Mouse (Mus musculus) forebrain, embryonic 11.5 days (tissue): ENCODE data around the gene Gm20388. TPM values are rescaled to one million over a fixed set of nuclear protein-coding genes. Genes with fewer than 3 reads are reported as not detected.

Source experiments
- ATAC-seq: fragments of 200-750 bp; cut with Nextera tagmentation; replicated peaks from 2 replicates; pipeline ENCODE4 v1.8.0; 2017; ENCODE audit warnings: moderate TSS enrichment; ENCODE audit not compliant: low FRiP score
- DNase-seq: peaks from one replicate; pipeline ENCODE4 v3.0.0-alpha.2; 2017; ENCODE audit warnings: low spot score
- H3K27ac ChIP-seq: fragments of 300-500 bp; sonication (generic); 2 replicates; pipeline ENCODE4 v1.5.1; 2014; ENCODE audit warnings: low read depth, low read length
- H3K27me3 ChIP-seq: fragments of 300-500 bp; sonication (generic); 2 replicates; pipeline ENCODE4 v1.6.1; 2014; ENCODE audit warnings: mild to moderate bottlenecking, low read length, mixed read lengths; ENCODE audit not compliant: control insufficient read depth, insufficient read depth
- H3K36me3 ChIP-seq: fragments of 300-500 bp; sonication (generic); 2 replicates; pipeline ENCODE4 v1.6.1; 2014; ENCODE audit warnings: mild to moderate bottlenecking, low read length, moderate library complexity, mixed read lengths; ENCODE audit not compliant: control insufficient read depth, insufficient read depth
- H3K4me1 ChIP-seq: fragments of 300-500 bp; sonication (generic); replicated peaks from 2 replicates; pipeline ENCODE4 v1.6.1; 2014; ENCODE audit warnings: low read length, mixed read lengths; ENCODE audit not compliant: control insufficient read depth, insufficient read depth
- H3K4me2 ChIP-seq: fragments of 300-500 bp; sonication (generic); 2 replicates; pipeline ENCODE4 v1.6.1; 2014; ENCODE audit warnings: low read depth, mild to moderate bottlenecking, low read length, moderate library complexity, mixed read lengths; ENCODE audit not compliant: severe bottlenecking
- H3K4me3 ChIP-seq: fragments of 300-500 bp; sonication (generic); 2 replicates; pipeline ENCODE4 v1.5.1; 2014; ENCODE audit warnings: low read depth, low read length
- H3K9ac ChIP-seq: fragments of 300-500 bp; sonication (generic); 2 replicates; pipeline ENCODE4 v1.6.1; 2014; ENCODE audit warnings: low read length
- H3K9me3 ChIP-seq: fragments of 300-500 bp; sonication (generic); 2 replicates; pipeline ENCODE4 v1.6.1; 2016; ENCODE audit warnings: low read length, mixed read lengths; ENCODE audit not compliant: control insufficient read depth
- WGBS: fragments of 180-500 bp; shearing (Covaris S2); extraction: QIAGEN DNeasy Blood & Tissue Kit; methylation state at CpG from one replicate; pipeline ENCODE4 v1.1.7; 2014; 5-methylcytosine and 5-hydroxymethylcytosine counted together
- polyA plus RNA-seq: library from polyadenylated mRNA; unstranded; fragments of >200 nt; fragmentation: Nextera tagmentation; extraction: Ambion mirVana; gene quantifications from 2 replicates; pipeline ENCODE4 v1.2.1, GENCODE M21; 2014

Gm20388 gene
- polyA plus RNA-seq, 1 experiment from 2014 or later: not detected

DNA sequence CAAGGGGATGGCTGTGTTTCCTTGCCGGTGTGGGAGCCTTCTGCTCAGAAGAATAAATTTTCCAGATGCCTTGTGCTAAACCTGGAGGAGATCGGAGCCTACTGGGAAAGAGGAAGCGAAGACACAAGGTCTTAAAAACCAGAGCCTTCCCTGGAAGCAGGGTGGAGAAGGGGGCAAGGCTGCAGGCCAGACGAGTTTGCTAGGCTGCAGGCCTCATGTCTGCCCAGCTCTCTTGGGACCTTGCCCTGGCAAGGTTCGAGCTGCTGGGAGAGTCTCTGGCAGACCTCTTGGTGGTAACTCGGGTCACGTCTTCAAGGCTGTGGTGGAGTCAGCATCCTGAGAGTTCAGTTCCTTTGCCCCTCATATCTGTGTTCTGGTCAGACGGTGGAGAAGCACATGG, 324.2 kb downstream of the Gm20388 start:
- WGBS: 83% methylated on average over 8 of the region's 8 CpGs
- Histone ChIP-seq H3K9ac (no peak overlapping the region), H3K4me3 (no peak overlapping the region), H3K27me3 (peaks cover 6% of the 10 kb centered on the region), H3K27ac (no peak overlapping the region), H3K36me3 (no peaks in the 10 kb centered on the region), H3K9me3 (no peaks in the 10 kb centered on the region; the same call in 1 of the 2 replicates), H3K4me1 (peaks cover 40% of the 10 kb centered on the region), H3K4me2 (no peak overlapping the region)
- DNase-seq: no peak
- no peak for ATAC-seq

DNA sequence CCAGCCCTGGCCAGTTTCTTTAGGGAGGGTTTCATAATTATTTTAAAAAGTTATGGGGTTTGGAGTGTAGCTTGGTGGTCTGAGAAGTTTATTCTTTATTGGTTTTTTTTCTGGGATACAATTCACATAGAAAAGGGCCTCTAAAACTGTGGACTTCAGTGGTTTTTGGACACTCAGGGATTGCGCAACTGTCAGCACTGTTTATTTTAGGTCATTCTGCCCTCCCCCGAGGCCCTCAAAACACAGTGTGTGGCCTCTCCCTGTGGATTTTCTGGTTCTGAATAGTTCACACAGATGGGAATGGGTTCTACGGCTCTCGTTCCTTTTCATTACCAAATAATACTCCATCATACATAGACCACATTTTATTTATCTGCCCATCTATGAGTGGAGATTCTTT, 332.6 kb downstream of the Gm20388 start:
- no peaks in the 10 kb centered on the region; the same call in 1 of the 2 replicates for H3K36me3 ChIP-seq
- H3K27me3 ChIP-seq: no peaks in the 10 kb centered on the region
- no peaks in the 10 kb centered on the region for H3K4me1 ChIP-seq
- no peak overlapping the region for H3K4me3 ChIP-seq
- H3K9me3 ChIP-seq: no peaks in the 10 kb centered on the region; the same call in 1 of the 2 replicates
- H3K4me2 ChIP-seq: no peak overlapping the region
- 94% methylated on average over 4 of the region's 4 CpGs for WGBS
- DNase-seq: no peak
- H3K27ac ChIP-seq: no peak overlapping the region
- no peak for ATAC-seq
- H3K9ac ChIP-seq: no peak overlapping the region

DNA sequence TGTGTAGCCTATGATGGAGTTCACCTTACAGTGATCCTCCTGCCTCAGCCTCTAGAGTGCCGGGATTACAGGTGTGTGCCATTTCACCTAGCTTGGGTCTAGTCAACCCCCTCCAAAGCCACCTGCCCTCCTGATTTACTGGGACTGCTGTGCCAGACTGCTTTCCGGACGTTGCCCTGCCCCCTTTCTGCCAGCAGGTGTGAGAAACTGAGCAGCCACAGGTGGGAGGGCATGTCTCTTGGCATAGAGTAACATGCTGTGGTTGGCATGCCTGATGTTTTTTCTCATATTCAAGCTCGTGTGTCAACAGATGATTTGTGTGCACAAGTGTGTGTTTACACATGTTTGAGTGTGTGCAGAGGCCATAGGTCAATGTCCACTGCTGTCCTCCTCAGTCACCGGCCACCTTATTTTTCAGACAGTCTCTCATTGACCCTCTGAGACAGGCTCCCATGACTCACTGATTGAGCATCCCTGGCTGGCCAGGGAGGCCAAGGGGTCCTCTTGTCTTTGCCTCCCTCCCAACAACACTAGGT, 333.3 kb downstream of the Gm20388 start:
- no peak for ATAC-seq
- Histone ChIP-seq H3K36me3 (no peaks in the 10 kb centered on the region; the same call in 1 of the 2 replicates), H3K4me3 (no peak overlapping the region), H3K27me3 (no peaks in the 10 kb centered on the region), H3K27ac (no peak overlapping the region), H3K4me1 (no peaks in the 10 kb centered on the region), H3K9ac (no peak overlapping the region), H3K9me3 (no peaks in the 10 kb centered on the region; the same call in 1 of the 2 replicates), H3K4me2 (no peak overlapping the region)
- 93% methylated on average over 5 of the region's 5 CpGs for WGBS
- DNase-seq: no peak

DNA sequence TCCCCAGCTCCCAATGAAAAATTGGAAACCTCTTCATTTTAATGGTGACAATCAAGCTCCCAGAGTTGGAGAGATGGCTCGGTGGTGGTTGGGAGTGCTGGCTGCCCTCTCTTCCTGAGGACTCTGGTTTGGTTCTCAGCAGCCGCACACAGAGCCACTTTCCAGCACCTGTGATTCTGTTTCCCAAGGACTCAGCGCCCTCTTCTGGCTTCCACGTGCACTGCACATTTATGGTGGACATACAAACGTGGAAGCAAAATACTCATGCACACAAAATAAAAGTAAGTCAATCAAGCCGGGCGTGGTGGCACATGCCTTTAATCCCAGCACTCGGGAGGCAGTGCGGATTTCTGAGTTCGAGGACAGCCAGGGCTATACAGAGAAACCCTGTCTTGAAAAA, 333.9 kb downstream of the Gm20388 start:
- WGBS: 91% methylated on average over 10 of the region's 10 CpGs
- no peaks in the 10 kb centered on the region; the same call in 1 of the 2 replicates for H3K9me3 ChIP-seq
- H3K4me2 ChIP-seq: no peak overlapping the region
- ATAC-seq (no peak), DNase-seq (no peak)
- 0 out of 2 replicates have a peak, but pooled peaks cover under 1% of the 10 kb centered on the region for H3K4me1 ChIP-seq
- no peaks in the 10 kb centered on the region for H3K27me3 ChIP-seq
- H3K36me3 ChIP-seq: no peaks in the 10 kb centered on the region; the same call in 1 of the 2 replicates
- H3K9ac ChIP-seq: no peak overlapping the region
- no peak overlapping the region for H3K27ac ChIP-seq
- no peak overlapping the region for H3K4me3 ChIP-seq

DNA sequence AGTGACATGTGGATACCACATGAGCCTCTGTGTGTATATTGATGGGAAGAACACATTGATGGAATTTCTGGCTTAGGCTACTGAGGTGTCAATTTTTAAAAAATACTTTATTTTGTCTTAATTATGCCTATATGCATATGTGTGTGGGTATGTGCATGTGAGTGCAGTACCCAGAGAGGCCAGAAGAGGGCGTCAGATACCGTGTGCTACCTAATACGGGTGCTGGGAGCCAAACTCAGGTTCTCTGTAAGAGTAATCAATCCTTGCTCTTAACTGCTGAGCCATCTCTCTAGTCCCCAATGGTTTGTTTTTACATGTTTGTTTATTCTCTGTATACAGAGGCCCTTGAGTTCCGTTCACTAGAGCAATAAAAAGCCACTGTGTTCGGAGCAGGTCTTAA, 337.0 kb downstream of the Gm20388 start:
- H3K4me2 ChIP-seq: no peak overlapping the region
- WGBS: 81% methylated on average over 5 of the region's 5 CpGs
- no peak overlapping the region for H3K27ac ChIP-seq
- ATAC-seq (no peak), DNase-seq (no peak)
- peaks cover 2% of the 10 kb centered on the region; the same call in 1 of the 2 replicates for H3K4me1 ChIP-seq
- no peak overlapping the region for H3K4me3 ChIP-seq
- no peaks in the 10 kb centered on the region; the same call in 1 of the 2 replicates for H3K9me3 ChIP-seq
- H3K9ac ChIP-seq: no peak overlapping the region
- no peaks in the 10 kb centered on the region; the same call in 1 of the 2 replicates for H3K36me3 ChIP-seq
- H3K27me3 ChIP-seq: no peaks in the 10 kb centered on the region

DNA sequence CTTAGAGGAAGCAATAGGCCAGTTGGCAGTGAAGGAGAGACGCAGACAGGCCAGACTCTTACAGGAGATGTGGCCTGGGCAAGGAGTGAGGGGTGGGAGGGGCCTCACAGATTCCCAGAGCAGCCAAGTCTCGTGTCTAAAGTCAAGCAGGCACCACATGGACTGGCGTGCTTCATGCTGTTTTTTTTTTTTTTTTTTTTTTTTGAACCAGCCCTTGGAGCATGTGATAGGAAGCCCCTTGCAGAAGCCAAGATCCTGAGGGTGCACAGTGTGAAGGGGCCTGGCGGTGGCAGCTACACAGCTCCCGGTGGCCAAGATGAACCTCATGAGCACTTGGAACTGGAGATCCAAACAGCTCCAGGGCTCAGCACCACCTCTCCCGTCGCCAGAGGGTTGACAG, 337.4 kb downstream of the Gm20388 start:
- H3K4me3 ChIP-seq: no peak overlapping the region
- no peaks in the 10 kb centered on the region; the same call in 1 of the 2 replicates for H3K9me3 ChIP-seq
- no peak overlapping the region for H3K9ac ChIP-seq
- peaks cover 2% of the 10 kb centered on the region; the same call in 1 of the 2 replicates for H3K4me1 ChIP-seq
- WGBS: 87% methylated on average over 7 of the region's 7 CpGs
- no peaks in the 10 kb centered on the region; the same call in 1 of the 2 replicates for H3K36me3 ChIP-seq
- no peak overlapping the region for H3K27ac ChIP-seq
- ATAC-seq: no peak
- no peaks in the 10 kb centered on the region for H3K27me3 ChIP-seq
- DNase-seq: no peak
- H3K4me2 ChIP-seq: no peak overlapping the region

DNA sequence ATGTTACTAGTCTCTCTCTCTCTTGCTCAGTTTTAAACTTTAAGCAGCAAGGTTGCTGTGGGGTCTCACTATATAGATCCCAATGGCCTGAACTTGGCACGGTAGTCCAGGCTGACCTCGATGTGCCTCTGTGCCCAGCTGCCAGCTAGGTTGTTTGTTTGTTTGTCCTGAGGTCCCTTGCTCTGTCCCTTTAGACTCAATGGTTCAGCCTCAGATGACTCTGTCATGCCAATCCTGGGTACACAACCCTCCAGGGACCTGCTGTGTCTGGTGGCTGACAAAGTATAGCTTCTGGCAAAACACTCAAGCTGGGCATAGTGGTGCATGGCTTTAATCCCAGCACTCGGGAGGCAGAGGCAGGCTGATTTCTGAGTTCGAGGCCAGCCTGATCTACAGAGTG, 337.8 kb downstream of the Gm20388 start:
- ATAC-seq: no peak
- no peaks in the 10 kb centered on the region for H3K27me3 ChIP-seq
- H3K9me3 ChIP-seq: no peaks in the 10 kb centered on the region; the same call in 1 of the 2 replicates
- no peak overlapping the region for H3K4me2 ChIP-seq
- H3K4me3 ChIP-seq: no peak overlapping the region
- H3K36me3 ChIP-seq: no peaks in the 10 kb centered on the region; the same call in 1 of the 2 replicates
- H3K9ac ChIP-seq: no peak overlapping the region
- H3K27ac ChIP-seq: no peak overlapping the region
- DNase-seq: no peak
- peaks cover 2% of the 10 kb centered on the region; the same call in 1 of the 2 replicates for H3K4me1 ChIP-seq
- 90% methylated on average over 4 of the region's 4 CpGs for WGBS

DNA sequence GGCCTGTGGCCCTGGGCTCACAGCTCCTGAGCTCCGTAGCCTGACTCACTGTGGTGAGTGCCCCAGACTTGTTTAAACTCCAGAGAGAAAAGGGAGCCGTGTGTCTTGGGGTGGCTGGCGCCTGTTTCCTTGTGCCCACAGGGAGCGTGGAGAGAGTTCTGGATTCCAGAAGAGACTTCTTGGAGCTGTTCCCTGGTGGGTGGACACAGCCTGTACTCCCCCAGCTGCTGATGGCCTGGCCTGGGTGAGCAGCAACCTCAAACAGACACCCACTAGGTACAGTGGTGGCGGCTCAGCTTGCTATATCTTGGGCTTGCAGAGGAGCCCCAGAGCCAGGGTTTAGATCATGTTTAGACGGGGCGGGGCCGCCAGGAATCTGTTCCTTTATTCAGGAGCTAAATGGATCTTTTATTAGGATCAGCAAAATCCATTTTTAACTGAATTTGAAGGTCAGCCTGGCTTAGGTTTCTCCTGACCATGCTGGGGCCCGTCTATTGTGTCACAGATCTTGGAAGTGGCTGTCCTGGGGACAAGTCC, 339.2 kb downstream of the Gm20388 start:
- Histone ChIP-seq H3K27me3 (no peaks in the 10 kb centered on the region), H3K9me3 (no peaks in the 10 kb centered on the region; the same call in 1 of the 2 replicates), H3K27ac (no peak overlapping the region), H3K4me2 (no peak overlapping the region), H3K4me1 (peaks cover 3% of the 10 kb centered on the region; the same call in 1 of the 2 replicates), H3K36me3 (no peaks in the 10 kb centered on the region), H3K4me3 (no peak overlapping the region), H3K9ac (no peak overlapping the region; the same call in 1 of the 2 replicates)
- no peak for ATAC-seq
- WGBS: 80% methylated on average over 9 of the region's 9 CpGs
- DNase-seq: no peak
